ENCODE assay signal across 8 mouse cellular contexts in genomic region chr7:5060239-5060731, GRCm38 (mm10). TPM values are rescaled to one million over a fixed set of nuclear protein-coding genes. Genes with fewer than 3 reads are reported as not detected.
DNase-seq lines count a peak whose midpoint lies in the region; ATAC-seq lines count a peak whose summit lies in the region.

No protein-coding gene starts in this region.

- peak; percentile 89 for DNase-seq in 416B (ENCODE audit: low read depth)
- peak; percentile 89 for DNase-seq in adrenal gland, postnatal 14 days
- peak; percentile 98 for DNase-seq in heart, adult 11 months
- DNase-seq in kidney, adult 18-20 months, result peak; percentile 83
- peak; percentile 69 for DNase-seq in liver, embryonic 11.5 days (ENCODE audit: low spot score)
- DNase-seq in spleen, postnatal 36 days (ENCODE audit: low spot score in 2 of 2), result peak; percentile 66 to 81

- no peaks in the 10 kb centered on the region for H3K9me3 ChIP-seq in embryonic facial prominence, embryonic 12.5 days
- no peaks in the 10 kb centered on the region for H3K9me3 ChIP-seq in liver, embryonic 11.5 days (ENCODE audit: control insufficient read depth, low read length)

- peak; percentile 2; the same call in 1 of the 2 replicates for ATAC-seq in embryonic facial prominence, embryonic 12.5 days (ENCODE audit: insufficient number of reproducible peaks, insufficient read depth, low FRiP score, low TSS enrichment)
- ATAC-seq in liver, embryonic 11.5 days (replicated peaks; ENCODE audit: low FRiP score), result no peak
- ATAC-seq in monocyte, adult 5-6 weeks (replicated peaks; ENCODE audit: insufficient number of reproducible peaks, low FRiP score, low TSS enrichment, poor library complexity, severe bottlenecking), result 0 out of 2 replicates have a peak, but pooled peaks have one; percentile 18

- H3K36me3 ChIP-seq in embryonic facial prominence, embryonic 12.5 days, result no peaks in the 10 kb centered on the region
- H3K36me3 ChIP-seq in liver, embryonic 11.5 days (ENCODE audit: control insufficient read depth, insufficient read depth, low read length), result no peaks in the 10 kb centered on the region

- H3K4me1 ChIP-seq in embryonic facial prominence, embryonic 12.5 days, result peaks cover 27% of the 10 kb centered on the region
- H3K4me1 ChIP-seq in liver, embryonic 11.5 days (replicated peaks; ENCODE audit: control insufficient read depth, insufficient read depth, low read length), result peaks cover 21% of the 10 kb centered on the region

- WGBS in embryonic facial prominence, embryonic 12.5 days, result 2% methylated on average over 27 of the region's 27 CpGs
- WGBS in liver, embryonic 11.5 days, result 4% methylated on average over 27 of the region's 27 CpGs

- peak overlapping the region; percentile 83 for H3K9ac ChIP-seq in embryonic facial prominence, embryonic 12.5 days
- H3K9ac ChIP-seq in liver, embryonic 11.5 days (ENCODE audit: low read depth, low read length), result peak overlapping the region; percentile 98

- H3K4me2 ChIP-seq in embryonic facial prominence, embryonic 12.5 days (replicated peaks), result peak overlapping the region; percentile 77
- H3K4me2 ChIP-seq in liver, embryonic 11.5 days, result peak overlapping the region; percentile 100

- peak overlapping the region; percentile 99 for H3K27ac ChIP-seq in embryonic facial prominence, embryonic 12.5 days
- H3K27ac ChIP-seq in liver, embryonic 11.5 days (ENCODE audit: low read depth, low read length), result peak overlapping the region; percentile 98

- peaks cover 27% of the 10 kb centered on the region for H3K27me3 ChIP-seq in embryonic facial prominence, embryonic 12.5 days
- peaks cover 37% of the 10 kb centered on the region for H3K27me3 ChIP-seq in liver, embryonic 11.5 days (replicated peaks; ENCODE audit: control insufficient read depth, insufficient read depth, low read length)

- peak overlapping the region; percentile 77 for H3K4me3 ChIP-seq in embryonic facial prominence, embryonic 12.5 days
- peak overlapping the region; percentile 80 for H3K4me3 ChIP-seq in liver, embryonic 11.5 days (ENCODE audit: low read depth, low read length)

RNA-seq across cellular contexts. Expression of gene U2af2, which starts 1.7 kb away (rescaled TPM):
- 166 and 184 TPM in 2 replicates for total RNA-seq in adrenal gland, postnatal 14 days (2021)
- polyA plus RNA-seq in embryonic facial prominence, embryonic 12.5 days (2016; fragmentation: Nextera tagmentation; extraction: Ambion mirVana), result 159 and 161 TPM in 2 replicates
- 169 TPM in 2 replicates for polyA plus RNA-seq in liver, embryonic 11.5 days (2014; fragmentation: Nextera tagmentation; extraction: Ambion mirVana)
- 119 to 185 TPM (median 151 TPM) in 3 replicates for total RNA-seq in monocyte, adult 5-6 weeks (2017)

RNA-seq across cellular contexts. Expression of gene Zfp580, which starts 8.9 kb away (rescaled TPM):
- 10.0 and 12.9 TPM in 2 replicates for total RNA-seq in adrenal gland, postnatal 14 days (2021)
- polyA plus RNA-seq in embryonic facial prominence, embryonic 12.5 days (2016; fragmentation: Nextera tagmentation; extraction: Ambion mirVana), result 36.4 and 41.8 TPM in 2 replicates
- polyA plus RNA-seq in liver, embryonic 11.5 days (2014; fragmentation: Nextera tagmentation; extraction: Ambion mirVana), result 11.5 and 14.1 TPM in 2 replicates
- total RNA-seq in monocyte, adult 5-6 weeks (2017), result not detected in 3 replicates

RNA-seq across cellular contexts. Expression of gene Epn1, which starts 19.8 kb away (rescaled TPM):
- 145 and 155 TPM in 2 replicates for total RNA-seq in adrenal gland, postnatal 14 days (2021)
- 66.0 and 67.2 TPM in 2 replicates for polyA plus RNA-seq in embryonic facial prominence, embryonic 12.5 days (2016; fragmentation: Nextera tagmentation; extraction: Ambion mirVana)
- polyA plus RNA-seq in liver, embryonic 11.5 days (2014; fragmentation: Nextera tagmentation; extraction: Ambion mirVana), result 82.9 and 88.9 TPM in 2 replicates
- 65.8 to 88.9 TPM (median 80.5 TPM) in 3 replicates for total RNA-seq in monocyte, adult 5-6 weeks (2017)

RNA-seq across cellular contexts. Expression of gene Zfp784, which starts 22.0 kb away (rescaled TPM):
- 4.7 and 5.5 TPM in 2 replicates for total RNA-seq in adrenal gland, postnatal 14 days (2021)
- 5.4 and 5.7 TPM in 2 replicates for polyA plus RNA-seq in embryonic facial prominence, embryonic 12.5 days (2016; fragmentation: Nextera tagmentation; extraction: Ambion mirVana)
- polyA plus RNA-seq in liver, embryonic 11.5 days (2014; fragmentation: Nextera tagmentation; extraction: Ambion mirVana), result 2.4 and 2.6 TPM in 2 replicates
- total RNA-seq in monocyte, adult 5-6 weeks (2017), result 3.0 to 3.8 TPM (median 3.1 TPM) in 3 replicates

RNA-seq across cellular contexts. Expression of gene 4632433K11Rik, which starts 26.4 kb away (rescaled TPM):
- total RNA-seq in adrenal gland, postnatal 14 days (2021), result not detected in 2 replicates
- not detected in 2 replicates for polyA plus RNA-seq in embryonic facial prominence, embryonic 12.5 days (2016; fragmentation: Nextera tagmentation; extraction: Ambion mirVana)
- polyA plus RNA-seq in liver, embryonic 11.5 days (2014; fragmentation: Nextera tagmentation; extraction: Ambion mirVana), result 0.22 TPM in 1 of 2 replicates, not detected in the other
- 1.4 to 1.5 TPM in 2 of 3 replicates, not detected in the other for total RNA-seq in monocyte, adult 5-6 weeks (2017)
